Mouse (Mus musculus): ENCODE data around the gene D930020B18Rik. TPM values are rescaled to one million over a fixed set of nuclear protein-coding genes. Genes with fewer than 3 reads are reported as not detected.

D930020B18Rik gene
- polyA plus RNA-seq, 2 experiments = 1.1 TPM

- no peaks in the 10 kb centered on the region for H3K36me3 ChIP-seq (ENCODE audit: control insufficient read depth, insufficient read depth, low read length)
- DNase-seq (ENCODE audit: low spot score) (no peak), ATAC-seq (ENCODE audit: low FRiP score, low read depth) (no peak)
- H3K9me3 ChIP-seq (ENCODE audit: control insufficient read depth, low read length) = no peaks in the 10 kb centered on the region
- H3K4me1 ChIP-seq (ENCODE audit: control insufficient read depth, insufficient read depth, low read length) = no peaks in the 10 kb centered on the region
- WGBS = 84% methylated on average over 1 of the region's 1 CpGs
- H3K27me3 ChIP-seq (ENCODE audit: control insufficient read depth, insufficient read depth, low read length) = no peaks in the 10 kb centered on the region
- no peak overlapping the region for H3K27ac ChIP-seq (replicated peaks; ENCODE audit: low read depth, low read length)
- no peak overlapping the region for H3K9ac ChIP-seq (ENCODE audit: low read depth, low read length, severe bottlenecking)
- no peak overlapping the region for H3K4me2 ChIP-seq (replicated peaks; ENCODE audit: low read depth, low read length, severe bottlenecking)
- H3K4me3 ChIP-seq (replicated peaks; ENCODE audit: low read length) = no peak overlapping the region
- TF ChIP-seq POLR2A (IDR thresholded peaks at IDR 0.05; ENCODE audit: borderline replicate concordance, extremely low read depth, insufficient read depth, insufficient read length) = no peak
Observed at GRCm38 (mm10) chr10:121653079-121653478, 11.7 kb downstream of the D930020B18Rik start.

GRCm38 (mm10) chr10:121655907-121656306 lies 14.5 kb downstream of the D930020B18Rik start:
- Histone ChIP-seq H3K27me3 (ENCODE audit: control insufficient read depth, insufficient read depth, low read length) (no peaks in the 10 kb centered on the region), H3K9me3 (ENCODE audit: control insufficient read depth, low read length) (no peaks in the 10 kb centered on the region), H3K9ac (ENCODE audit: low read depth, low read length, severe bottlenecking) (no peak overlapping the region), H3K4me3 (replicated peaks; ENCODE audit: low read length) (no peak overlapping the region), H3K36me3 (ENCODE audit: control insufficient read depth, insufficient read depth, low read length) (no peaks in the 10 kb centered on the region), H3K4me1 (ENCODE audit: control insufficient read depth, insufficient read depth, low read length) (no peaks in the 10 kb centered on the region), H3K27ac (replicated peaks; ENCODE audit: low read depth, low read length) (no peak overlapping the region), H3K4me2 (replicated peaks; ENCODE audit: low read depth, low read length, severe bottlenecking) (no peak overlapping the region)
- DNase-seq (ENCODE audit: low spot score) = no peak
- no peak for TF ChIP-seq POLR2A (IDR thresholded peaks at IDR 0.05; ENCODE audit: borderline replicate concordance, extremely low read depth, insufficient read depth, insufficient read length)
- 74% methylated on average over 4 of the region's 4 CpGs for WGBS
- ATAC-seq (ENCODE audit: low FRiP score, low read depth) = no peak

GRCm38 (mm10) chr10:121662711-121663110 lies 21.3 kb downstream of the D930020B18Rik start:
- no peak overlapping the region for H3K4me2 ChIP-seq (replicated peaks; ENCODE audit: low read depth, low read length, severe bottlenecking)
- no peak overlapping the region for H3K9ac ChIP-seq (ENCODE audit: low read depth, low read length, severe bottlenecking)
- TF ChIP-seq POLR2A (IDR thresholded peaks at IDR 0.05; ENCODE audit: borderline replicate concordance, extremely low read depth, insufficient read depth, insufficient read length) = no peak
- no peak for ATAC-seq (ENCODE audit: low FRiP score, low read depth)
- H3K4me3 ChIP-seq (replicated peaks; ENCODE audit: low read length) = no peak overlapping the region
- 87% methylated on average over 2 of the region's 2 CpGs for WGBS
- DNase-seq (ENCODE audit: low spot score) = no peak
- H3K4me1 ChIP-seq (ENCODE audit: control insufficient read depth, insufficient read depth, low read length) = no peaks in the 10 kb centered on the region
- no peak overlapping the region for H3K27ac ChIP-seq (replicated peaks; ENCODE audit: low read depth, low read length)
- H3K36me3 ChIP-seq (ENCODE audit: control insufficient read depth, insufficient read depth, low read length) = no peaks in the 10 kb centered on the region
- no peaks in the 10 kb centered on the region for H3K27me3 ChIP-seq (ENCODE audit: control insufficient read depth, insufficient read depth, low read length)
- no peaks in the 10 kb centered on the region for H3K9me3 ChIP-seq (ENCODE audit: control insufficient read depth, low read length)

GRCm38 (mm10) chr10:121663599-121663998 lies 22.2 kb downstream of the D930020B18Rik start:
- Histone ChIP-seq H3K4me3 (replicated peaks; ENCODE audit: low read length) (no peak overlapping the region), H3K27ac (replicated peaks; ENCODE audit: low read depth, low read length) (no peak overlapping the region), H3K4me2 (replicated peaks; ENCODE audit: low read depth, low read length, severe bottlenecking) (no peak overlapping the region), H3K27me3 (ENCODE audit: control insufficient read depth, insufficient read depth, low read length) (no peaks in the 10 kb centered on the region), H3K9ac (ENCODE audit: low read depth, low read length, severe bottlenecking) (no peak overlapping the region), H3K9me3 (ENCODE audit: control insufficient read depth, low read length) (no peaks in the 10 kb centered on the region), H3K36me3 (ENCODE audit: control insufficient read depth, insufficient read depth, low read length) (no peaks in the 10 kb centered on the region), H3K4me1 (ENCODE audit: control insufficient read depth, insufficient read depth, low read length) (no peaks in the 10 kb centered on the region)
- no peak for TF ChIP-seq POLR2A (IDR thresholded peaks at IDR 0.05; ENCODE audit: borderline replicate concordance, extremely low read depth, insufficient read depth, insufficient read length)
- ATAC-seq (ENCODE audit: low FRiP score, low read depth) (no peak), DNase-seq (ENCODE audit: low spot score) (no peak)
- 54% methylated on average over 13 of the region's 13 CpGs for WGBS

- ATAC-seq (ENCODE audit: low FRiP score, low read depth) (no peak), DNase-seq (ENCODE audit: low spot score) (no peak)
- TF ChIP-seq POLR2A (IDR thresholded peaks at IDR 0.05; ENCODE audit: borderline replicate concordance, extremely low read depth, insufficient read depth, insufficient read length) = no peak
- no peak overlapping the region for H3K4me2 ChIP-seq (replicated peaks; ENCODE audit: low read depth, low read length, severe bottlenecking)
- H3K9me3 ChIP-seq (ENCODE audit: control insufficient read depth, low read length) = no peaks in the 10 kb centered on the region
- no peak overlapping the region for H3K4me3 ChIP-seq (replicated peaks; ENCODE audit: low read length)
- WGBS = 67% methylated on average over 8 of the region's 8 CpGs
- no peaks in the 10 kb centered on the region for H3K4me1 ChIP-seq (ENCODE audit: control insufficient read depth, insufficient read depth, low read length)
- no peaks in the 10 kb centered on the region for H3K36me3 ChIP-seq (ENCODE audit: control insufficient read depth, insufficient read depth, low read length)
- no peaks in the 10 kb centered on the region for H3K27me3 ChIP-seq (ENCODE audit: control insufficient read depth, insufficient read depth, low read length)
- H3K9ac ChIP-seq (ENCODE audit: low read depth, low read length, severe bottlenecking) = no peak overlapping the region
- no peak overlapping the region for H3K27ac ChIP-seq (replicated peaks; ENCODE audit: low read depth, low read length)
Observed at GRCm38 (mm10) chr10:121665631-121666145, 24.3 kb downstream of the D930020B18Rik start.

GRCm38 (mm10) chr10:121669103-121669502 lies 27.7 kb downstream of the D930020B18Rik start:
- ATAC-seq (ENCODE audit: low FRiP score, low read depth) (no peak), DNase-seq (ENCODE audit: low spot score) (no peak)
- Histone ChIP-seq H3K9ac (ENCODE audit: low read depth, low read length, severe bottlenecking) (no peak overlapping the region), H3K4me3 (replicated peaks; ENCODE audit: low read length) (no peak overlapping the region), H3K4me2 (replicated peaks; ENCODE audit: low read depth, low read length, severe bottlenecking) (no peak overlapping the region), H3K9me3 (ENCODE audit: control insufficient read depth, low read length) (no peaks in the 10 kb centered on the region), H3K27ac (replicated peaks; ENCODE audit: low read depth, low read length) (no peak overlapping the region), H3K4me1 (ENCODE audit: control insufficient read depth, insufficient read depth, low read length) (no peaks in the 10 kb centered on the region), H3K36me3 (ENCODE audit: control insufficient read depth, insufficient read depth, low read length) (no peaks in the 10 kb centered on the region), H3K27me3 (ENCODE audit: control insufficient read depth, insufficient read depth, low read length) (no peaks in the 10 kb centered on the region)
- 87% methylated on average over 10 of the region's 10 CpGs for WGBS
- no peak for TF ChIP-seq POLR2A (IDR thresholded peaks at IDR 0.05; ENCODE audit: borderline replicate concordance, extremely low read depth, insufficient read depth, insufficient read length)

Measured in limb, embryonic 14.5 days (tissue).